Mouse (Mus musculus) liver, postnatal 0 days (tissue): ENCODE measurements at regions not wholly inside any gene's neighbourhood (a gene's known extent, or its start where the extent isn't known, plus 50 kb on each side); places are given as distances from the start of the nearest gene placed in this dataset.

Experiments used
- ATAC-seq: fragments of 200-750 bp; cut with Nextera tagmentation; 2 replicates; pipeline ENCODE4 v1.8.0; 2017; ENCODE audit warnings: mild to moderate bottlenecking, moderate library complexity
- DNase-seq: peaks from one replicate; pipeline ENCODE4 v3.0.0-alpha.2; 2016
- H3K27ac ChIP-seq: fragments of 300-500 bp; sonication (generic); 2 replicates; pipeline ENCODE4 v1.5.1; 2014; ENCODE audit warnings: antibody characterized with exemption, moderate library complexity, mild to moderate bottlenecking, low read depth
- H3K27me3 ChIP-seq: fragments of 300-500 bp; sonication (generic); 2 replicates; pipeline ENCODE4 v1.6.1; 2014; ENCODE audit warnings: low read length, control low read depth, mixed read lengths; ENCODE audit not compliant: insufficient read depth
- H3K36me3 ChIP-seq: fragments of 300-500 bp; sonication (generic); replicated peaks from 2 replicates; pipeline ENCODE4 v1.6.1; 2014; ENCODE audit warnings: mild to moderate bottlenecking, control low read depth, low read length, moderate library complexity, mixed read lengths; ENCODE audit not compliant: insufficient read depth
- H3K4me1 ChIP-seq: fragments of 300-500 bp; sonication (generic); 2 replicates; pipeline ENCODE4 v1.6.1; 2014; ENCODE audit warnings: antibody characterized with exemption, mild to moderate bottlenecking, control low read depth; ENCODE audit not compliant: insufficient read depth
- H3K4me2 ChIP-seq: fragments of 300-500 bp; sonication (generic); 2 replicates; pipeline ENCODE4 v1.6.1; 2014; ENCODE audit warnings: low read depth, mild to moderate bottlenecking, low read length, moderate library complexity, mixed read lengths
- H3K4me3 ChIP-seq: fragments of 300-500 bp; sonication (generic); 2 replicates; pipeline ENCODE4 v1.5.1; 2014; ENCODE audit warnings: low read depth, low read length
- H3K9ac ChIP-seq: fragments of 300-500 bp; sonication (generic); replicated peaks from 2 replicates; pipeline ENCODE4 v1.6.1; 2014; ENCODE audit warnings: mild to moderate bottlenecking, moderate library complexity
- H3K9me3 ChIP-seq: fragments of 300-500 bp; sonication (generic); 2 replicates; pipeline ENCODE4 v1.6.1; 2016; ENCODE audit warnings: mild to moderate bottlenecking, control low read depth, low read length, mixed read lengths
- CTCF ChIP-seq: sonication (generic); IDR thresholded peaks from 2 replicates; pipeline ENCODE4 v1.5.1; 2016; ENCODE audit warnings: antibody characterized with exemption, low read depth
- EP300 ChIP-seq: IDR thresholded peaks from 2 replicates; pipeline ENCODE4 v1.6.1; 2016; ENCODE audit warnings: antibody characterized with exemption, low read depth, mild to moderate bottlenecking
- WGBS: fragments of 180-500 bp; shearing (Covaris S2); extraction: QIAGEN DNeasy Blood & Tissue Kit; methylation state at CpG from one replicate; pipeline ENCODE4 v1.1.7; 2014; ENCODE audit not compliant: insufficient replicate concordance; 5-methylcytosine and 5-hydroxymethylcytosine counted together

- H3K9ac ChIP-seq: no peak overlapping the region
- H3K4me1 ChIP-seq: no peaks in the 10 kb centered on the region
- no peak overlapping the region for H3K27ac ChIP-seq
- DNase-seq: no peak
- H3K4me3 ChIP-seq: no peak overlapping the region
- H3K27me3 ChIP-seq: no peaks in the 10 kb centered on the region
- TF ChIP-seq EP300 (no peak), CTCF (no peak)
- ATAC-seq: no peak
- H3K4me2 ChIP-seq: no peak overlapping the region
- no peaks in the 10 kb centered on the region for H3K36me3 ChIP-seq
- 60% methylated on average over 6 of the region's 6 CpGs for WGBS
- H3K9me3 ChIP-seq: no peaks in the 10 kb centered on the region
Measured at GRCm38 (mm10) chr1:185068136-185068535, 68.8 kb upstream of the Mark1 start.

DNA sequence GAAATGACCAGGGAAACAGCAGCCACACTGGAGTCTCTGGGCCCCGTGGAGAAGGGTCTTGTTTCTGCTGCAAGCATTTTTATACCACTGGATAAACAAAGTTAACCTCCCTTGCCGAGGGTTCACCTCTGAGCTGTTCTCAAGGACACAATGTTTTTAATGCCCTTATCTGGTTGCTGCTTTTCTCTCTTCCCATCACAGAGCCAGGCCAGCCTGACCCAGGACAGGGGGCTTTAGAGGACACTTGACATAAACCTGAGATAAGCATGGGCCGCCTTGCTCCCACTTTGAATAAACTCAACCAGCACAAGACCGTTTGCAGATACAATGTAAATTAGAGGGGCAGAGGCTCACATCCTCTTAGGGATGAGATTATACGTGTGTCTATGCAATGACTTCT lies 68.3 kb upstream of the Mark1 start:
- Histone ChIP-seq H3K4me2 (no peak overlapping the region), H3K9ac (no peak overlapping the region), H3K36me3 (no peaks in the 10 kb centered on the region), H3K27ac (no peak overlapping the region), H3K9me3 (no peaks in the 10 kb centered on the region), H3K4me1 (no peaks in the 10 kb centered on the region), H3K27me3 (no peaks in the 10 kb centered on the region), H3K4me3 (no peak overlapping the region)
- no peak for DNase-seq
- no peak for ATAC-seq
- 38% methylated on average over 5 of the region's 5 CpGs for WGBS
- no peak for TF ChIP-seq EP300
- no peak for TF ChIP-seq CTCF

- no peaks in the 10 kb centered on the region for H3K9me3 ChIP-seq
- H3K4me2 ChIP-seq: no peak overlapping the region
- no peaks in the 10 kb centered on the region for H3K36me3 ChIP-seq
- H3K4me1 ChIP-seq: no peaks in the 10 kb centered on the region
- no peak overlapping the region for H3K4me3 ChIP-seq
- H3K9ac ChIP-seq: no peak overlapping the region
- TF ChIP-seq EP300: no peak
- no peak for TF ChIP-seq CTCF
- H3K27ac ChIP-seq: no peak overlapping the region; the same call in 1 of the 2 replicates
- WGBS: 50% methylated on average over 3 of the region's 3 CpGs
- DNase-seq (no peak), ATAC-seq (no peak)
- no peaks in the 10 kb centered on the region for H3K27me3 ChIP-seq
Measured at GRCm38 (mm10) chr1:185065056-185065455, 65.7 kb upstream of the Mark1 start.

DNA sequence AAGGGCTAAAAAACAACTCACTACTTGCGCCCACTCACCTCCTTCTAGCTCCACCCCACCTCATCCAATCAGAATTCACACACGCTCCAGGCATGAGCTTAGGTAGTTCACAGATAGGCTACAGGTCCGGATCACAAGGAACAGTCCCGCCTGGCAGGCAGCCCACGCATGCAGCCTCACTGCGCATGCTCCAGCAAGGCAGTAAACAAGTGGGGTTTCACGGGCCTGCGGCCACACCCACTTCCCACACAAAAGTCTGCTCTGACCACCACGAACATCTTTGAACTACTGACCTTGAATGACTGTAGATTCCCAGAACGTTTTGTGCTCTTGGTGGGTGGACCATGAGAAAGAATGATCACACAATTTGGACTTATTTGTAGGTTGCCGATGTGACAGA lies 62.7 kb upstream of the Mark1 start:
- Histone ChIP-seq H3K4me1 (no peaks in the 10 kb centered on the region), H3K27me3 (no peaks in the 10 kb centered on the region), H3K4me2 (no peak overlapping the region), H3K9ac (no peak overlapping the region), H3K9me3 (no peaks in the 10 kb centered on the region), H3K36me3 (no peaks in the 10 kb centered on the region), H3K27ac (no peak overlapping the region), H3K4me3 (no peak overlapping the region)
- ATAC-seq: no peak
- peak; percentile 18 for DNase-seq
- TF ChIP-seq EP300: no peak
- no peak for TF ChIP-seq CTCF
- 66% methylated on average over 11 of the region's 11 CpGs for WGBS

DNA sequence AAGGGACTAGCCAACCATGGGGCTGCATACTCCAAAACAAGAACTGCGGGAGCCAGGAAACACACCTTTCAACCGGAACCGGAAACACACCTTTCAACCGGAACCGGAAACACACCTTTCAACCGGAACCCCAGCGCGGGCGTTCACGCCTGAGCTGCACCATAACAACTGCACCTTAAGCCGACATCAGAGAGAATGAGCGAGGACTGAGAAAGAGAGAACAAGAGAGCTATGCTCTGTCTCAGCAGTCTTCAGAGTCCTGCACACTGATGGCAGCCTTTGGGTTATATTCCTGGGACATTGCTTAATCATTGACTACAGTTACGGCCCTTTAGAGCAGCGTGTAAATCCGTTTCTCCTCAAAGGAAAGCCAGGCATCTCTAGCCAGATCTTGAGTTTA lies 58.1 kb upstream of the Mark1 start:
- 83% methylated on average over 15 of the region's 15 CpGs for WGBS
- no peaks in the 10 kb centered on the region for H3K27me3 ChIP-seq
- H3K36me3 ChIP-seq: no peaks in the 10 kb centered on the region
- H3K4me2 ChIP-seq: no peak overlapping the region
- ATAC-seq (no peak), DNase-seq (no peak)
- no peaks in the 10 kb centered on the region for H3K9me3 ChIP-seq
- no peak overlapping the region for H3K9ac ChIP-seq
- TF ChIP-seq EP300 (no peak), CTCF (no peak)
- H3K4me1 ChIP-seq: no peaks in the 10 kb centered on the region
- H3K27ac ChIP-seq: no peak overlapping the region
- H3K4me3 ChIP-seq: no peak overlapping the region

DNA sequence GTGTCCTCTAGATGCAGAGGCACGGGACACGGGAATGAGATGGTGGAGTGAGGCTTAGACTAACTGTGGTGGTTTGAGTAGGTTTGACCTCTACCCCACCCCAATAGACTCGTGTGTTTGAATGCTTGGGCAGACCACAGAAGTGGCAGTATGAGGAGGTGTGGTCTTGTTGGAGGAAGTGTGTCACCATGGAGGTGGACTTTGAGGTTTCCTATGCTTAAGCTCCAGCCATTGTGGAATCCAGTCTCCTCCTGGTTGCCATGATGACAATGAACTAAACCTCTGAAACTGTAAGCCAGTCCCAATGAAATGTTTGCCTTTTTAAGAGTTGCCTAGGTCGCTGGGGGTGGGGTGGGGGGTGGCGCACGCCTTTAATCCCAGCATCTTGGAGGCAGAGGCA lies 53.3 kb upstream of the Mark1 start:
- H3K4me2 ChIP-seq: no peak overlapping the region
- H3K4me3 ChIP-seq: no peak overlapping the region
- no peaks in the 10 kb centered on the region for H3K9me3 ChIP-seq
- no peak overlapping the region for H3K27ac ChIP-seq
- H3K36me3 ChIP-seq: no peaks in the 10 kb centered on the region
- H3K4me1 ChIP-seq: no peaks in the 10 kb centered on the region
- TF ChIP-seq EP300 (no peak), CTCF (no peak)
- 62% methylated on average over 6 of the region's 6 CpGs for WGBS
- H3K9ac ChIP-seq: no peak overlapping the region
- no peak for DNase-seq
- H3K27me3 ChIP-seq: no peaks in the 10 kb centered on the region
- ATAC-seq: no peak

DNA sequence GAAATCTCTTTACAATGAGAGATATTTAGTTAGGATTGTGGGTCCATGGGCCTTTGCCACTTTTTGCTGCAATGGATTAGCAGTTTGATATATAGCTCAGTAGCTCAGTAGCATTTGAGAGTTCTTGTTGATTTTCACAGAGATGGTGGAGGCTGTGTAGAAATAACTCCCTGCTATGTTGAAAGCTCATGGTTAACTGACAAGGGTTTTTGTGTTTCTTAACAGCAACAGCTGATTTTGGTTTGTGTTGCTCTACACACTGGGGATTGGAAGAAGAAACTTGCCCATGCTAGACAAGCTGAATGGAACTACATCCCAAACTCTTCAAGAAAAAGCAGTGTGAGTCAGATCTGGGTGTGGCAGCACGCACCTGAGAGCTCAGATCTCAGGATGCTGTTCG lies 50.6 kb upstream of the Mark1 start:
- H3K27ac ChIP-seq: no peak overlapping the region
- H3K9ac ChIP-seq: no peak overlapping the region
- H3K4me1 ChIP-seq: no peaks in the 10 kb centered on the region
- no peaks in the 10 kb centered on the region for H3K27me3 ChIP-seq
- H3K4me3 ChIP-seq: no peak overlapping the region
- TF ChIP-seq EP300 (no peak), CTCF (no peak)
- ATAC-seq (no peak), DNase-seq (no peak)
- H3K9me3 ChIP-seq: no peaks in the 10 kb centered on the region
- H3K36me3 ChIP-seq: no peaks in the 10 kb centered on the region
- 86% methylated on average over 2 of the region's 2 CpGs for whole genome bisulfite sequencing
- H3K4me2 ChIP-seq: no peak overlapping the region
